Mouse (Mus musculus) adrenal gland, postnatal 36 days (tissue): Measurements from ENCODE around the gene Kat2b. TPM values are rescaled to one million over a fixed set of nuclear protein-coding genes. Genes with fewer than 3 reads are reported as not detected.
"Not testable (repeated sequence)": the region's sequence is repeated elsewhere in the genome, so short reads cannot be mapped to it uniquely, and the experiment has no call there.

ENCODE experiments used
- DNase-seq, 2 experiments: peaks; one replicate each; pipeline ENCODE4 v3.0.0; 2021; ENCODE audit warnings: mixed read lengths in 1 of 2
- total RNA-seq, 2 experiments: library from RNA; stranded (reverse); gene quantifications; 2 replicates each; pipeline ENCODE4 v1.2.3; 2021

The Kat2b gene
- total RNA-seq, 2 experiments from 2014 or later = 64.5 to 86.8 TPM

DNA sequence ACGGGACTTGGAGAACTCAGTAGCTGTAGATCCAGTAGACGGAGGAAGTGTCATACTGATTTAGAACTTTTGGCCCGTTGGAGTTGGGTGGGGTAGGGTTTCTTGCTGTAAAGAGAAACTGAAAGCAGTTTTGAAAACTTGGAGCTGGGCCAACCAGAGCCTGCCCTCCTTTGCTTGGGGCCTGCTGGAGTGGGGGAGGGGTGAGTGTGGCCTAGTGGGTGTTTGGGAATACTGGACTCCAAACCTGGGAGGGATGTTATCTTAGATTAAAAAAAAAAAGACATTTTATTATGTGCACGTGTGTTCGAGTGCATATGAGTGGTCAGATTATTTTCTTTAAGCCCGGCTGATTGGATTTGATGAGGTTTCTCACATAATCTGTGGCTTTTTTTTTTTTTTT lies 3.2 kb downstream of the Kat2b start:
- peak; percentile 78 to 89 for DNase-seq

DNA sequence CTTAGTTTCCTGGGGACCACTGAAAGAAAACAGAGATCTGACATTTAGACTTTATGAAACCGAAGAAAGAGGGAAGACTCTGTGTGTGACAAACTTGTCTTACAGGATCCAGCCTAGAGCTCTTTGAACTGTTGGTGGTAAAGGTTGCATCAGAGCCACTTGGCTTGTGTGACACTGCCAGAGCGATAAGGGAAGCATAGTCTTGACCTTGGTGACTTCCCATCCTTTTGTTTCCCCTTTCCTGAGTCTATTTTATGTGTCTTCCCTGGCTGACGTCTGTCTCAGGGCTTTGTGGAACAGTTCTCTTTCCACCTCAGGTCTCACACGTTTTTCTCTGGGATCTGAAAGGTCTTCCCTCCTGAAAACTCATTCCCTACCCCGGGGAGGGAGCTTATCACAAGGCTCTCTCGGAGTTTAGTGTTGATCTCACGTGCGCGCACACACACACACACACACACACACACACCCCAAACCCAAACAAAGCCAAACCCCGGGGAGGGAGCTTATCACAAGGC lies 3.8 kb downstream of the Kat2b start:
- peak in 1 of 2 experiments; percentile 21 for DNase-seq

DNA sequence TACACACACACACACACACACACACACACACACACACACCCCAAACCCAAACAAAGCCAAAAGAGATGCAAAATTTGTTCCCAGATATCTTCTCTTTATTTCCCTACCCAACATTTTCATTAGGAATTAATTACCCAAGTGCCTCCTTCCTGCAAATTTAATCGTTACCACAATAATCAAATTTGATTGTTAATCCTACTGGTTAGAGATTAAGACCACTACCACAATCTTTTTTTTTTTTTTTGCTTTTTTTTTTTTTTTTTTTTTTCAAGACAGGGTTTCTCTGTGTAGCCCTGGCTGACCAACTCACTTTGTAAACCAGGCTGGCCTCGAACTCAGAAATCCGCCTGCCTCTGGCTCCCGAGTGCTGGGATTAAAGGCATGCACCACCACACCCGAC lies 4.3 kb downstream of the Kat2b start:
- not testable (repeated sequence) for DNase-seq

DNA sequence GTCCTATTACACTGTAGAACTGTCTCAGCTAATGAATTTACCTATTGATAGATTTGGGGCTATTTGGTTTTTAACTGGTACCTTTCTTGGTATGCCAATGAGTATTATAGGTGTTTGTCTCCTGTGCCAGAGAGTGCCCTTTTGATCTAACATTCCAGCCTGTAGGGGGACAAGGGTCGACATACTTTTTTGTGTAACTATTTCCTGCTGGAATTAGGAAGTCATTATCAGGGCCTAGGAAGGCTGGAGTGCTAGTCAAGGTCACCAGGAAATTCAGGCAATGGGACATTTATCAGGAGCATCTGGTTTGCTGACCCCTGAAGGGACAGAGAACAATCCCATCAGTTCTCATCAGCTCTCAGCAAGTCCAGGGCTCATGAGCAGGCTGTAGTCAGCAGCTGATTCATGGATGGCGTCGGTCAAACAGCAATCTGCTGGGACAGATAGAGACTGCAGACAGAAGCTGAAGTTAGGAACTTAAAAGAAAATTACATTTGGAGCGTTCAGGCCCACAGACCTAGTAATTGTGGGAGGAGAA lies 6.4 kb downstream of the Kat2b start:
- peak in 1 of 2 experiments; percentile 49 for DNase-seq

DNA sequence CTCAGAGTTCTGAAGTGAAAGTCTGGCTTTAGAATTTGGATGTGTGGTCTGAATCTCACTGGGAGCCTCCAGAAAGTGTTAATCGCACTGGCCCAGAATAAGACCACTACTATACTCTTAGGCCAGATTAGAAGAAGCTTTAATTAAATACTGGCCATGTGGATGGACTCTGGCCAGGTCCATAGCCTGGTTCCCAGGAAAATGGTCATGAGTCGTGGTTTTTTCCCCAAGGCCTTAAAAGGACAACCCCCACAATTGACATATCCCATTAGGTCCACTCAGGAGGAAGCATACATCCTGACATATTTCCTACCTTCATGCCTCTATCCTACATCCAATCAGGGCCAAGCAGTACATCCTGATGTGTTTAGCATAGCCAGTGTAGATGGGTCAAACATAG lies 10.5 kb downstream of the Kat2b start:
- no peak for DNase-seq

DNA sequence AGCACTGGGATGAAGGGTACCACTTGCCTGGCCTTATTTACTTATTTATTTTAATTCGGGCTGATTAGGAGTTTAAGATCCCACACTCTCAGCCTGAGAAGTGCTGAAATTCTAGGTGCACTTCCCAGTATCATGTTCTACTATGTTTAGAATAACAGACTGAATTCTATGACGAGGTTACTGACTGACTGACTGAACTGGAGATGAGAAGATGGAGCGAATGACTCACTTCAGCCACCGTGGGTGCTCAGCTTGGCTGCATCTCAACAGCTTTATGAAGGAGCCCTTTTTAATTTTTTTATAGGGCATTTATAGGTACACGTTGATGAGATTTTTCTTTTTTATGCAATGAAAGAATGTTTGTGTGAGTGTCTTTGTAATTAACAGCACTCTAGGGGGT lies 11.1 kb downstream of the Kat2b start:
- DNase-seq = no peak

DNA sequence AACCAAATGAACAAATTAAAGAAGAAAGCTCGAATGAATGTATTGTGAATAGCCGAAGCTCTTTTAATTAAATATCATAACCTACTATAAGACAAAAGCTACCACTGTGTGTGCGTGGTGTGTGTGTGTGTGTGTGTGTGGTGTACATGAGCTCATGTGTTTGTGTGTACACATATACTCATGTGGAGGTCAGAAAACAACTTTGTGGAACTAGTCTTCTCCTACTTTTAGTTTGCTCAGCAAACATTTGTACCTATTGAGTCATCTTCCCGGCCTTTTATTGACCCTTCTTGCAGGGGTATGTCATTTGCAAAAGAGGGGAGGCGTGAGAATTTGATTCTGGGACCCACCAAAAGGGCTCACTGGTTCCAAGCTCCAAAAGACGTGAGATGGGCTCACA lies 11.6 kb downstream of the Kat2b start:
- DNase-seq = no peak

DNA sequence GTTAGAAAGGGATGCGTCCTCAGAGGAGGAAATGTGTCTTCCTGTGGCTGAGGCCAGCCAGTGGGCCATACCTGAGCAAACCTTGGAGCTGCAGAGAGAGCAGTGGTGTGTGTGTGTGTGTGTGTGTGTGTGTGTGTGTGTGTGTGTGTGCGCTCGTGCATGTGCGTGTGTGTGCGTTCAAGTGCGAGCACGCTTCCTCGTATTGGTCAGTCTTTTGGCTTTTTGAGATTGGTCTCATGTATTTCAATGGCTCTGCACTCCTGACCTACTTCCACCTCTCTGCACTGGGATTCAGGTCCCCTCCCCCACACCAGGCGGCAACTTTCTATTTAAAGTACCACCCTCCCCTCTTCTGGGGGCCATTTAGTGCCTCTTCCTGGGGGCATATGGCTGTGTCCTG lies 12.1 kb downstream of the Kat2b start:
- no peak for DNase-seq

DNA sequence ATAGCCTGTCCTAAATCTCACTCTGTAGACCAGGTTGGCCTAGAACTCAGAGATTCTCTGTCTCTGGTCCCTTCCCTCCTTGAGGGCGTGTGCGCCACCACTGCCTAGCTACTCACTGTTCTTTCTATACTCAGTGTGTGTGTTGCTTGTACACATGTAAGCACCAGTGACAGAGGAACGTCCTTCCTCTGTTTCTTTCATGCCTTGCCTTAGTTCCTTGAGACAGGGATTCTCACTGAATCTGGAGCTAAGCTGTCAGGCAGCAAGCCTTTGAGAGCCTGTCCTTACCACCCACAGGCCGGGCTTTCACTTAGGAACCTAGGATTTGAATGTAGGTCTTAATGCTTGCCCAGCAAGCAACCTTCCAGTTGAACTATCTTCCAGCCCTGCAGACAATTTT lies 13.0 kb downstream of the Kat2b start:
- DNase-seq = no peak

DNA sequence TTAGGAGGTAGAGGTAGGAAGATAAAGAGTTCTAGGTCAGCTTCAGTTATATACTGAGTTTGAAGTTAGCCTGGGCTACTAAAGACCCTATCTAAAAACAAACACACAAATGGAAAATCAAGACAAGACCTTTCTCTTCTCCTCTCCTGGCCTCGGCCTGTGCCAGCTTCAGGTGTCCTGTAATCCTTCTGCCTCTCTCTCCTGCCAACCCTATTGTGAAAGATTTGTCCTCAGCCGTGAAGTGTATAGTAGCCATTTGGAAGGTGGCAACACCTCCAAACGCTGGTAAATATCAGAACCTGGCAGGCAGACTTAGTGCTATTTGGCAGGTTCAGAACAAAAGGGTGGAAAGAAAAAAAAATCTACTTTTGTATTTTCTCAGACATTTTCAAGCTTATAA lies 13.6 kb downstream of the Kat2b start:
- no peak for DNase-seq

DNA sequence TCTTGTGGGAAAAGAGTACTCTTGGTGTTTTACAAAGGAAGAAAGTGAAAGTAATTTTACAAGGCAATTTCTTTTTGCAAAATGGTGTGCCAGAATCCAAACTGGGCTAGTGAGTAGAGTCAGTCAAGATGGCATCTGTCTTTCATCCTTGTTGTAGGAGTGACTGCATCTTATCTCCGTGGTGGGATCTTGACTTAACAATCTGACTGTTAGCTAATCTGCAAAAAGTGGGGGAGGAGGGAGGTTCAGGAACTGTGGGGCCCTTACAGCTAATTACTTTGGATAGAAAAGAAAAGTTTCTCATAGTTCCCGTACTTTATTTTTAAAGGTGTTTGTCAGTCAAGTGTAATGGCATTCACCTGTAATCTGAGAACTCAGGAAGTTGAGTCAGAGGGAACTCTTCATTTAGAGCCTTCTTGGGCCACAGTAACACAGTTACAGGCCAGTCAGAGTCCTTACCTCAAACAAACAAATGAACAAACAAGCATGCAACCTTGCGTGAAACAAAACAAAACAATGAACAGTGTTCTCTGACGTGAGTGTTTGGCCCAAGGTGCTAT lies 15.4 kb downstream of the Kat2b start:
- DNase-seq = no peak

DNA sequence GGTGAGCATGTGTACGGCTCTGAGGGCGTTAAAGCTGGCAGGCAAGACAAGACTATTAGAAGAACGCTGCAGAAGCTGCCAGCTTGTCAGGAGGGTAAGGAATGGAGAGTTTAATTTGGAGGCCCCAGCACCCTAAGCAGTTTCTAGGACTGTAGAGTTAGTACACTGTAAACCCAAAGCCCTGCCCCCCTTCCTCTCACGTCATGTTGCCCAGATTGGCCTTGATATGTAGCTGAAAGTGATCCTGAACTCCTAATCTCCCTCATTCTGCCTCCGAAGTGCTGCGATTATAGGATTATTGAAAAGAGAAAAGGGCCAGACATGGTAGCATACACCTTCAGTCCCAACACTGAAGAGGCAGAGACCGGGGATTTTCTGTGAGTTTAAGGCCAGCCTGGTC lies 16.1 kb downstream of the Kat2b start:
- DNase-seq = no peak

DNA sequence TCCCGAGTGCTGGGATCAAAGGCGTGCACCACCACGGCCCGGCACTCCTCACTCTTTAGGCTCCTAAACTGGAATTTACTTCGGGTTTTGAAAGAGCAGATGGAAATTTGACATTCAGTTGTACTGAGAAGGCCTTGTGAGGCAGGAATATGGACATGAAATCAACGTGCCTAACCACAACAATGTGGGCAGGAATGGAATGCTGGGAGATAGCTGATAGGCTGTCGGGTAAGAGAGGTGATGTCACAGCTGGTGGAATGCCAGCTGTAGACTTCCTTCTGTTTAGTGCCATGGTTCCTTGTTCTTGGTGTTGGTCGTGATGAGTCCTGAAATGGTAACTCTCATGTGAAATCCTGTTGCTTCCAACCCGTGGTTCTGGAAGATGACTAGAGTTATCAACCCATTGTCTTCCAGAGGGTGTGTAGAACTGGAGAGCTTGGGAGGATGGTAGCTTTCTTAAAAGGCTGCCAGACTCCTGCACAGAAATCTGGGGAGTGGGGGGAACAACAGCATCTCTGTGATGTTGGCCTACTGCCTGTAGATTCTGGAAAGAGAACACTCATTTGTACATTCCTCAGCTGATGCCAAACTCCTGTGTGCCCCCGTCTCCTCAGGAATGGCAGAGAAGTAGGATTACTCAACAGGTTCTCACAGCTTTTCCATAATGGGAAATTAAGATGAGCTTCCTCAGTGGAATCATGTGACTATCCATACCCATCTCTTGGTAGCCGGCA lies 17.4 kb downstream of the Kat2b start:
- peak in 1 of 2 experiments; percentile 39 for DNase-seq

DNA sequence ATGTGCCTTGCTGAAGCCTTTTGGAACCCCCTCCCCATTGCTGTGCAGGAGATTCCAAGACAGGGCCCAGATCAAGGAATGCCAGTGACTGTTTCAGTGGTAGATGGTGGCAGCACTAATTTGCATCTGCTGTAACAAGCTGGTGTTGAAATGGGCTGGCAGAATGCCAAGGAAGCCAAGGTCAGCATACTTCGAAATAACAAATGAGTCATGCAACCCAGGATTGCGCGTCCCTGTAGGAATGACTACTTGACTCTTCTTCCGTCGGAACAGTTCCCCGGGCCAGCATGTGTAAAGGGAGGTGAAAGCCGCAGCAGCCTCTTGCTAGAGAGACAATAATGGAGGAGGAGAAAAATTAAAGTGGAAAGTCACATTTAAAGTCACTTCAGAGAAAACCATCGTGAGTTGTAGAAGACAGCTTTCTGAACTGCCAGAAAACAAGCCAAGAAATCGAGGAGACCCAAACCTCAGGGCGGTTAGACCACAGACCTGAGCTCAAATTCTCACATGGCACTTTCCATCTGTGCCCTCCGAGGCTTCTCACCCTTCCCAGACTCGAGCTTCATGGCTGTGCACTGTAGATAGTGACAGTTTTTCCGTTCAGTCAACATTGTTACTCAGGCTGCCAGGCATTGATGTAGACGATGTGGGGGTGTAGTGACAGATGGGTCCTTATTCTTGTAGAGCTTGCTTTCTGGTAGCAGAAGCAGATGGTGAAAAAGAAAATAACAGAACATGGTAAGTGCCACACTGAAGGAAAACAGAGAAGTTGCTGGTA lies 20.6 kb downstream of the Kat2b start:
- DNase-seq = peak; percentile 95 to 97

DNA sequence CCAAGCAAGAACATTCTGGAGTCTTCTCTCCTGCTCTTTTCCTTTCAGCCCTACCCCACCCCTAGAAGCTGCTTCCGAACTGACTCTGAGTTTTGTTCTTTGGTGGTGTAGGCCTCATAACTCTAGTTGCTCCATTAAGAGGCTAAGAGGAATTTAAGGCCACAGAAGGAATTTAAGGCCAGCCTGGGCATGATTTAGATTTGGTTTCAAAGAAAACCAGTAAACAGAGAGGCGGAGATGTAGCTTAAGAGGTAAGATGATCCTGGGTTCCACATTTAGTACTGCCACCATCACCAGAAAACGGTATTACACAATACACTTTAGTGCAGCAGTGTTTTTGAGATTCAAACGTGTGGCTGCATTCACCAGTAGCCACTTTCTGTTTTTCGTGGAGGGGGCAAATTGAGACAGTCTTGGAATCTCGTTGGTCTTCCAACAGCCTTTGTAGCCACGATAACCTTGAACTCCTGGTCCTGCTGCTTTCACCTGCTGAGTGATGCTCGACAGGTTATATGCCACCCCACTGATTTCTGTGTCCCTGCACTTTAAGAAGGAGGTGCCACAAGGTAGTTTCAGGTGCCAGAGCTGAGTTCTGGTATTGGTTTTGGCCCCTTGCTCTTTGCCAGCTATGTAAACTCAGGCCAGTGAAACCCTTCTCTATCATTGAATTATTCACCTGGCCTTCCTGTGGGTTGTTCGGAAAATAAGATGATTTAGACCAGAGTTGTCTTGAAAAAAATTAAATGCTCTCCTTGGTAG lies 21.6 kb downstream of the Kat2b start:
- DNase-seq = no peak

DNA sequence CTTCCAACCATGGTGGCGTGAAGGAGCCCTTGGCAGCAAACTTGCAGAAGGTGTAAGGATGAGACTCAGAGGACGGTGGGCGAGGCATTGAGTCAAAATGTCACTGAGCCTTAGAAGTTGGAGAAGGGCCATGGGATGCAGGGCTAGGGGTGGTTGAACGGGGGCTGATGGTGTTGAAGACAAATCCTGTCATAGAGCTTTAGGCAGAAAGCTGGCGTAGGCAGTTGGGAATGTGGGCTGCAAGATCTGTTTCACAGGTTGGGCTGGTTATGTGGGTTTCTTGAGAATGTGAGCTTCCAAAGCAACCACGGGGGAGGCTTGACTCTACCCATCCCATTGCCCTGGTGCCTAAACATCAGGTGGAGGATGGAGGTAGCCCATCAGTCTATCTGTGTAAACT lies 23.4 kb downstream of the Kat2b start:
- DNase-seq = no peak

DNA sequence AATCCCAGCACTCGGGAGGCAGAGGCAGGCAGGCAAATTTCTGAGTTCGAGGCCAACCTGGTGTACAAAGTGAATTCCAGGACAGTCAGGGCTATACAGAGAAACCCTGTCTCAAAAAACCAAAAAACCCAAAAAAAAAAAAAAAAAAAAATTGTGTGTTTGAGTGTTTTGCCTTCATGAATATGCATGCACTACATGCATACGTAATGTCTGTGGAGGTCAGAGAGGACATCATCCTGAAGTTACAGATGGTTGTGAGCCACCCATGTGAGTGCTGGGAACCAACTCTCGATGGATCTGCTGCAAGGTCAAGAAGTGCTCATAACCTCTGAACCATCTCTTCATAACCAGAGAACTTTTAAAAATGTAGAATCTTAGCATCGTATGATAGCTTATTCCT lies 25.2 kb downstream of the Kat2b start:
- DNase-seq = no peak

DNA sequence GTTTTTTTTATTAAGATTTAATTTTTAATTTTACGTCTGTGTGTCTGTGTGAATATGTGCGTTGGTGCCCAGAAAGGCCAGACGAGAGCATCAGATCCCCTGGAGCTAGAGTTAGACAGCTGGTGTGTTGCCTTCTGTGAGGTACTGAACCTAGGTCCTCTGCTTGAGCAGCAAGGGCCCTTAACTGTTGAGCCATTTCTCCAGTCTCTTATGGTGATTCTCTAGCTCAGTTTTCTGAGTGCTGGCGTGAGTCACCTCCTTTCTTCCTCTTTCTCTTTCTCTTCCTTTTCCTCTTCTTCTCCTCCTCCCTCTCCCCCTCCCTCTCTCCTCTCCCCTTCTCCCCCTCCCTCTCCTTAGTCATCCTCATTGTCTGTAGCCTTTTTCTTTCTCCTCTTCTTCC lies 27.9 kb downstream of the Kat2b start:
- no peak for DNase-seq

DNA sequence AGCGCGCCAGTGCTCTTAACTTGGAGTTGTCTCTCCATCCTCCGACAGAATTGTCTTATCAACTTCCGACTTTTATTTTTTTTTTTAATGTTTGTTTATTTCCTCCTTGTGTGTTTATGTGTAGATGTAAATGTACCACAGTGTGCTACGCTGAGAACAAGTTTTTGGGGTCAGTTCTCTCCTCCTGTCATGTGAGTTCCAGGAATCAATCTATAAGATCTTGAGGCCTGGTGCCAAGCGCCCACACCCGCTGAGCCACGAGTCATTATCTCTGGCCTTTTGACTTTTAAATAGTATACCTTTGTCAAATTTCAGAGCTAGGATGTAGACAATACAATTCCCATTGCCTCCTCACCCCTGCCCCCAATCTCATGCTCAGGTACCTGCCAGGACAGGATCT lies 28.9 kb downstream of the Kat2b start:
- DNase-seq = no peak

DNA sequence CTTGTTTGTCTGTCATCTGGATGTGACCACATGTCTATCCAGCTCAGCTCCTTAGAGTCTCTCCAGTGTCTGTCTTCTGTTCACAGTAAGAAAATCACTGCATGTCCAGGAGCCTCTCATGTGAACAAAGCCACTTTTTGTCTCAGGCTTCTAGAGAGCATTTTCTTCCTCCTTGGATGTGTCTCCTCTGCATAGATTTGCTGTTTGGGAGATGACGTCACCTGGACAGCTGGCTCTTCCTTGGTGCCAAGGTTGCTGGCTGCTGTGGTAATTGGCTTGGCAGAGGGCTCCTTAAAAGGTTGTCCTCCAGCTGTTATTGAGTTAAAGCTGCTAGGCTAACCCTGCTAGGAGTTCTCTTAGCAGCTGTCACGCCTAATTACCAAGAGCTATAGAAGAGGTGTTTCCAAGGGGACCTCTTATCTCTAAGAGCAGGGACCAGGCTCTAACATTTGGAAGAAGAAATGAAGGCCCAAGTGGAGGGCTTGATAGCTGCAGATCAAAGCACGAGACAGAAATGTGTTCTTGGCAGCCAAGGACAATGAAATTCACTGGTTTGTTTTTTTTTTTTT lies 29.7 kb downstream of the Kat2b start:
- peak; percentile 76 to 78 for DNase-seq

DNA sequence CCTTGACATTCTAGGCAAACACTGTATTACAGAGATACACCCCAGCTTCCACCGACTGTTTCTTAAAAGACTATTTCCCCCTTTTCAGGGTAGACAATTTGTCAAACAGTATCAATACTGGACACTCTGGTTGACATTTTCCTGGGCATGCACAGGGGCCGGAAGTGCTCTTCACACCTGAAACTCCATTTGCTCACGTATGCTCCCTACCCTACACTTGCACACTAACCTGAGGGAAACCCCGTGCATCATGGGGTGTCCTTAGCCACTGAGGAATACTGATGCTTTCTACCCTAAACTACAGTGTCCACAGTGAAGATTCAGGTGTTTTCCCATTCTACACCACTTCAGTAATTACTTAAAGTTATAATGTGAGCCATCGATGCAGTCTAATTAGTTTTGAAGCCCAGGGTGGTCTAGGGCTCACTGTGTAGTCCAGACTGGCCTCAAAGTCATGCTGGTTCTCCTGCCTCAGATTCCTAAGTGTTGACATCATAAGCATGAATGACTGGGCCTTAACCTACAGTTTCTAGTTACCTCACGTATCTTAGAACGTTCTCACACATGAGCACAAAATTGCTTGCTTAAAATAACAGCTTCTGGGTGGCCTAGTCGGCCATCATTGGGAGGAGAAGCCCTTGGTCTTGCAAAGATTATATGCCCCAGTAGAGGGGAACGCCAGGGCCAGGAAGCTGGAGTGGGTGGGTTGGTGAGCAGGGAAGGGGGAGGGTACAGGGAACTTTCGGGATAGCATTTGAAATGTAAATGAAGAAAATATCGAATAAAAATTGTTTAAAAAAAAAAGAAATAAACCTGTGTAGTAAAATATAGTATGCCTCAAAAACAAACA lies 30.5 kb downstream of the Kat2b start:
- no peak for DNase-seq
